Mouse (Mus musculus) erythroblast, embryonic 14.5 days (primary cell): ENCODE data around the gene Serping1. TPM values are rescaled to one million over a fixed set of nuclear protein-coding genes. Genes with fewer than 3 reads are reported as not detected.

Source experiments
- H3K27me3 ChIP-seq: 2 replicates; pipeline ENCODE4 v1.6.1; 2012; ENCODE audit warnings: inconsistent platforms; ENCODE audit not compliant: control insufficient read depth
- H3K36me3 ChIP-seq: 2 replicates; pipeline ENCODE4 v1.6.1; 2012; ENCODE audit warnings: mild to moderate bottlenecking, inconsistent platforms; ENCODE audit not compliant: control insufficient read depth
- H3K4me1 ChIP-seq: 2 replicates; pipeline ENCODE4 v1.6.1; 2012; ENCODE audit warnings: inconsistent platforms; ENCODE audit not compliant: control insufficient read depth
- H3K4me3 ChIP-seq: replicated peaks from 2 replicates; pipeline ENCODE3; 2012; ENCODE audit warnings: moderate library complexity, mild to moderate bottlenecking, inconsistent platforms
- H3K9me3 ChIP-seq: 2 replicates; pipeline ENCODE4 v1.6.1; 2012; ENCODE audit warnings: low read length, inconsistent platforms, mixed read lengths; ENCODE audit not compliant: control insufficient read depth
- GATA1 ChIP-seq: IDR thresholded peaks from 2 replicates; pipeline ENCODE4 v1.6.1; 2012; ENCODE audit warnings: low read length, inconsistent platforms, mixed read lengths
- TAL1 ChIP-seq: IDR thresholded peaks from 3 replicates; pipeline ENCODE4 v1.6.1; 2012; ENCODE audit warnings: low read length, inconsistent platforms, mixed read lengths
- polyA plus RNA-seq: library from polyadenylated mRNA; stranded (reverse); fragments of >175 nt; gene quantifications from 2 replicates; pipeline ENCODE4 v1.2.3, GENCODE M21; 2012

Serping1 gene
- polyA plus RNA-seq, 1 experiment: not detected

- no peaks in the 10 kb centered on the region for H3K9me3 ChIP-seq
- no peak overlapping the region for H3K4me3 ChIP-seq
- H3K36me3 ChIP-seq: no peaks in the 10 kb centered on the region; the same call in 1 of the 2 replicates
- H3K4me1 ChIP-seq: peaks cover 3% of the 10 kb centered on the region
- TF ChIP-seq GATA1: no peak
- TF ChIP-seq TAL1: no peak
- H3K27me3 ChIP-seq: peaks cover 89% of the 10 kb centered on the region
Measured at GRCm38 (mm10) chr2:84772454-84772853, 2.8 kb downstream of the Serping1 start.

- H3K27me3 ChIP-seq: peaks cover 86% of the 10 kb centered on the region
- peaks cover 3% of the 10 kb centered on the region for H3K4me1 ChIP-seq
- H3K4me3 ChIP-seq: no peak overlapping the region
- TF ChIP-seq TAL1 (no peak), GATA1 (no peak)
- H3K36me3 ChIP-seq: no peaks in the 10 kb centered on the region; the same call in 1 of the 2 replicates
- no peaks in the 10 kb centered on the region for H3K9me3 ChIP-seq
Measured at GRCm38 (mm10) chr2:84770501-84770900, 4.7 kb downstream of the Serping1 start.

- Histone ChIP-seq H3K9me3 (no peaks in the 10 kb centered on the region), H3K27me3 (peaks cover 56% of the 10 kb centered on the region)
- TF ChIP-seq TAL1 (no peak), GATA1 (no peak)
Measured at GRCm38 (mm10) chr2:84762818-84763217, 12.4 kb downstream of the Serping1 start.

GRCm38 (mm10) chr2:84762295-84762694 lies 12.9 kb downstream of the Serping1 start:
- Histone ChIP-seq H3K9me3 (no peaks in the 10 kb centered on the region), H3K27me3 (peaks cover 56% of the 10 kb centered on the region), H3K4me3 (no peak overlapping the region), H3K4me1 (peaks cover 1% of the 10 kb centered on the region), H3K36me3 (no peaks in the 10 kb centered on the region; the same call in 1 of the 2 replicates)
- TF ChIP-seq GATA1 (no peak), TAL1 (no peak)

More at GRCm38 (mm10) chr2:84762818-84763217, 12.4 kb downstream of the Serping1 start:
- Histone ChIP-seq H3K4me1 (peaks cover 1% of the 10 kb centered on the region), H3K36me3 (no peaks in the 10 kb centered on the region; the same call in 1 of the 2 replicates), H3K4me3 (no peak overlapping the region)

GRCm38 (mm10) chr2:84761840-84762239 lies 13.4 kb downstream of the Serping1 start:
- H3K27me3 ChIP-seq: peaks cover 55% of the 10 kb centered on the region
- H3K9me3 ChIP-seq: no peaks in the 10 kb centered on the region
- H3K4me3 ChIP-seq: no peak overlapping the region
- H3K4me1 ChIP-seq: peaks cover 1% of the 10 kb centered on the region
- no peak for TF ChIP-seq TAL1
- TF ChIP-seq GATA1: no peak
- no peaks in the 10 kb centered on the region; the same call in 1 of the 2 replicates for H3K36me3 ChIP-seq

GRCm38 (mm10) chr2:84761309-84761708 lies 13.9 kb downstream of the Serping1 start:
- no peaks in the 10 kb centered on the region for H3K36me3 ChIP-seq
- H3K4me1 ChIP-seq: peaks cover 1% of the 10 kb centered on the region
- H3K4me3 ChIP-seq: no peak overlapping the region
- H3K9me3 ChIP-seq: no peaks in the 10 kb centered on the region
- TF ChIP-seq TAL1 (no peak), GATA1 (no peak)
- H3K27me3 ChIP-seq: peaks cover 52% of the 10 kb centered on the region

- H3K4me3 ChIP-seq: no peak overlapping the region
- H3K9me3 ChIP-seq: no peaks in the 10 kb centered on the region
- peaks cover 51% of the 10 kb centered on the region for H3K27me3 ChIP-seq
- H3K4me1 ChIP-seq: peaks cover 1% of the 10 kb centered on the region
- no peaks in the 10 kb centered on the region for H3K36me3 ChIP-seq
- no peak for TF ChIP-seq GATA1
- TF ChIP-seq TAL1: no peak
Measured at GRCm38 (mm10) chr2:84760777-84761176, 14.5 kb downstream of the Serping1 start.

- TF ChIP-seq GATA1 (no peak), TAL1 (no peak)
- H3K4me1 ChIP-seq: peaks cover 4% of the 10 kb centered on the region
- no peaks in the 10 kb centered on the region for H3K36me3 ChIP-seq
- peaks cover 38% of the 10 kb centered on the region for H3K27me3 ChIP-seq
- no peak overlapping the region for H3K4me3 ChIP-seq
- no peaks in the 10 kb centered on the region for H3K9me3 ChIP-seq
Measured at GRCm38 (mm10) chr2:84758542-84759127, 16.6 kb downstream of the Serping1 start.

- TF ChIP-seq TAL1 (no peak), GATA1 (no peak)
- peaks cover 35% of the 10 kb centered on the region for H3K27me3 ChIP-seq
- H3K9me3 ChIP-seq: no peaks in the 10 kb centered on the region
- H3K4me1 ChIP-seq: peaks cover 4% of the 10 kb centered on the region
- H3K4me3 ChIP-seq: no peak overlapping the region
- no peaks in the 10 kb centered on the region for H3K36me3 ChIP-seq
Measured at GRCm38 (mm10) chr2:84757026-84757682, 18.1 kb downstream of the Serping1 start.
